Mouse (Mus musculus) ES-E14 (cell line): ENCODE data around the gene March5. TPM values are rescaled to one million over a fixed set of nuclear protein-coding genes. Genes with fewer than 3 reads are reported as not detected.

ENCODE experiments used
- DNase-seq: peaks from one replicate; pipeline ENCODE4 v3.0.0-alpha.2; 2013; ENCODE audit warnings: low read depth, low spot score
- H3K27ac ChIP-seq: 2 replicates; pipeline ENCODE4 v1.5.1; 2012; ENCODE audit warnings: low read depth, mild to moderate bottlenecking, low read length, moderate library complexity, mixed read lengths; ENCODE audit not compliant: poor library complexity, insufficient read depth, severe bottlenecking
- H3K36me3 ChIP-seq: 2 replicates; pipeline ENCODE4 v1.6.1; 2012; ENCODE audit warnings: mild to moderate bottlenecking, low read length, moderate library complexity, mixed read lengths; ENCODE audit not compliant: control insufficient read depth, poor library complexity, insufficient read depth, severe bottlenecking
- H3K4me1 ChIP-seq, 2 experiments: fragments of 150-350 bp in 1 of 2; sonication (generic) in 1 of 2; 2 replicates each; pipeline ENCODE4 v1.6.1; 2012; ENCODE audit warnings: low read length in 2 of 2, mild to moderate bottlenecking in 1 of 2, mixed read lengths in 1 of 2; ENCODE audit not compliant: control insufficient read depth in 2 of 2, insufficient read depth in 2 of 2, poor library complexity in 1 of 2
- H3K4me3 ChIP-seq, 2 experiments: fragments of 150-350 bp in 1 of 2; sonication (generic) in 1 of 2; 2 replicates each; pipeline ENCODE4 v1.5.1; 2012; ENCODE audit warnings: low read length in 2 of 2, low read depth in 1 of 2, mild to moderate bottlenecking in 1 of 2, mixed read lengths in 1 of 2; ENCODE audit not compliant: insufficient read depth in 1 of 2, poor library complexity in 1 of 2, severe bottlenecking in 1 of 2
- H3K9ac ChIP-seq: 2 replicates; pipeline ENCODE4 v1.6.1; 2012; ENCODE audit warnings: low read depth, mild to moderate bottlenecking, low read length, mixed read lengths; ENCODE audit not compliant: poor library complexity, insufficient read depth, severe bottlenecking
- H3K9me3 ChIP-seq: fragments of 150-350 bp; sonication (generic); 2 replicates; pipeline ENCODE4 v1.6.1; 2012; ENCODE audit warnings: low read depth, mild to moderate bottlenecking, low read length; ENCODE audit not compliant: control insufficient read depth, insufficient read depth
- CHD2 ChIP-seq: IDR thresholded peaks from 2 replicates; pipeline ENCODE4 v1.6.1; 2014; ENCODE audit warnings: mild to moderate bottlenecking, low read depth, low read length, inconsistent platforms
- HCFC1 ChIP-seq: IDR thresholded peaks from 2 replicates; pipeline ENCODE4 v1.6.1; 2012; ENCODE audit warnings: low read length, inconsistent platforms, borderline replicate concordance; ENCODE audit not compliant: insufficient read depth
- MAFK ChIP-seq: IDR thresholded peaks from 2 replicates; pipeline ENCODE4 v1.6.1; 2014; ENCODE audit warnings: mild to moderate bottlenecking, low read depth, low read length, inconsistent platforms; ENCODE audit not compliant: insufficient read depth
- ZC3H11A ChIP-seq: IDR thresholded peaks from 2 replicates; pipeline ENCODE4 v1.6.1; 2012; ENCODE audit warnings: low read depth, mild to moderate bottlenecking, inconsistent platforms, low read length, borderline replicate concordance
- ZNF384 ChIP-seq: IDR thresholded peaks from 2 replicates; pipeline ENCODE4 v1.6.1; 2012; ENCODE audit warnings: low read depth, low read length, inconsistent platforms
- in situ Hi-C, 2 experiments: fragments of 600-800 bp; cut with MboI; formaldehyde crosslinking; loops; one replicate each; pipeline ENCODE4 v1.15.1; 2025; ENCODE audit warnings: low sequenced_read_pairs in 2 of 2, inconsistent platforms in 1 of 2; ENCODE audit not compliant: unreplicated experiment in 2 of 2
- total RNA-seq: library from RNA; depleted of rRNA; stranded (reverse); fragments of 300-350 nt; gene quantifications from 2 replicates; pipeline ENCODE4 v1.2.3, GENCODE M21; 2012

March5 gene
- total RNA-seq, 1 experiment: 104 TPM

DNA sequence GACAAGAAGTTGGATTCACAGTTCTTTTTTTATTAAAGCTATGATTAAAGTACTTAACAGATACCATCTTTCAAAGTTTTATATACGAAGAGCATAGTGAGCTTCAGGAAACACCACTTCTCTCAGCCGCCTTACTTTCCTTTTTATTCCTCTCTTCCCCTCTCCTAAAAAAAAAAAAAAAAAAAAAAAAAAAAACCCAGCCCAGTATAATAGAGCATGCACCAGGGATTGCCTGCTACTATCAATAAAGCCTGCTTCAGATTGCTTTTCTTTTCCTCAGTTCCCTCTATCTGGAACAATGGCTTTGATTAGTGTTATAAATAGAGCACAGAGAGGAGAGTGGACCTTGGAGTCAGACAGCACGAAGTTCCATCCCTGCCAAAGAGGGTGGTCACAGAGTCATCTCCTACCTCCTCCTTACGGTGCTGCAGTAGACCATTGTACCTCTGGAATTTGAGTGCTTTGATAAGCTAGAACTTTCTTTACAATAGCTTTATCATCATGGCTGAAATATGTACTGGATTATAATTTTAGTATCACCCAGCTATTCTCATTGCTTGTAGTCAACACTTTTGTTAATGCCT, 30.4 kb upstream of the March5 start:
- DNase-seq: no peak
- Histone ChIP-seq H3K4me1 (0 out of 4 replicates have a peak, but pooled peaks cover 0 to 3% of the 10 kb centered on the region in 2 experiments), H3K9ac (no peak overlapping the region), H3K36me3 (no peaks in the 10 kb centered on the region), H3K4me3 (no peak overlapping the region), H3K27ac (no peak overlapping the region), H3K9me3 (no peaks in the 10 kb centered on the region)
- TF ChIP-seq MAFK: no peak
- TF ChIP-seq ZNF384: no peak
- no peak for TF ChIP-seq CHD2
- no peak for TF ChIP-seq HCFC1
- no peak for TF ChIP-seq ZC3H11A
- in situ Hi-C loops: no loop called here

DNA sequence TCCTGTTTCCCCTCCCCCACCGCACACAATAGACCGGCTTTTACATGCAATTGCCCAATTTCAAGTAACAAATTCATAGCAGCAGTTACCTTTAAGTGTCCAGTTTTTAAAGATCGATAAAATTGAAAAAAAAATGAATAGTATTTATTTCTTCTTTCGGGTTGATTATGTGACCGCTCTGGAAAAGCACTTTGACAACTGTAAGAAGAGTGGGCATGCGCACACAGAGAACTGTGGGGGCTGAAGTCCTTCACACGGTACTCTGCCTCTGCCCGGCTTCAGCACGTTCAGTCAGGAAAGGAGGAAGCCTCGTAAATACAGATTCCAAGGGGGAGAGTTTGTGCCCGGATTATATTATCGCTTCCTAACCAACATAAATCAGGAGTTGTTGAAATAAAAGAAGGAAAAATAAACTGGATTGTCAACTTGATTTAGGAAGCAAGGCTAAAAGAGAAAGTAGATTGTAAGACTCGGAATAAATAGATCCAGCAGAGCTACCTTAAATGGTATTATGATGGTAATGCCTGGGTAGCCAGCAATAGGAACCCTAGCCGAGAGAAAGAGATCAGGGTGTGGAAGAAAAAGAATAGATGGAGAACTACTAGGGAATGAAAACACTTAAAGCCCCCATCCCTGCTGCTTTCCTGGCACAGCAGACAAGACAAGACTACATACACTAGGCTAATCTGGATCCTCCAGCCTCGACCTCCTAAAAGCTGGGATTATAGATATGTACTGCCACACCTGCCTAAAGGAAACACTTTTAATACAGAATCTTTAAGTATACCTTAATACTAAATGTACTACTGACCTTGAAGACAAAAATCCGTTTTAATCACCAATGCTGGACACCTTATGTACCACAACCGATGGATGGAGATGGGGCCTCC, 29.3 kb upstream of the March5 start:
- TF ChIP-seq CHD2: 0 out of 2 replicates have a peak, but pooled peaks have one; percentile 2
- no peak for TF ChIP-seq ZNF384
- no peak for TF ChIP-seq ZC3H11A
- TF ChIP-seq MAFK: no peak
- 0 out of 2 replicates have a peak, but pooled peaks have one; percentile 56 for TF ChIP-seq HCFC1
- H3K4me3 ChIP-seq: peak overlapping the region in 1 of 2 experiments; percentile 11; a peak in 2 of 4 replicates
- H3K27ac ChIP-seq: no peak overlapping the region
- H3K9me3 ChIP-seq: no peaks in the 10 kb centered on the region
- peak; percentile 20 for DNase-seq
- in situ Hi-C loops: no loop called here
- H3K4me1 ChIP-seq: 0 out of 4 replicates have a peak, but pooled peaks cover 0 to 3% of the 10 kb centered on the region in 2 experiments
- H3K36me3 ChIP-seq: no peaks in the 10 kb centered on the region
- no peak overlapping the region for H3K9ac ChIP-seq

DNA sequence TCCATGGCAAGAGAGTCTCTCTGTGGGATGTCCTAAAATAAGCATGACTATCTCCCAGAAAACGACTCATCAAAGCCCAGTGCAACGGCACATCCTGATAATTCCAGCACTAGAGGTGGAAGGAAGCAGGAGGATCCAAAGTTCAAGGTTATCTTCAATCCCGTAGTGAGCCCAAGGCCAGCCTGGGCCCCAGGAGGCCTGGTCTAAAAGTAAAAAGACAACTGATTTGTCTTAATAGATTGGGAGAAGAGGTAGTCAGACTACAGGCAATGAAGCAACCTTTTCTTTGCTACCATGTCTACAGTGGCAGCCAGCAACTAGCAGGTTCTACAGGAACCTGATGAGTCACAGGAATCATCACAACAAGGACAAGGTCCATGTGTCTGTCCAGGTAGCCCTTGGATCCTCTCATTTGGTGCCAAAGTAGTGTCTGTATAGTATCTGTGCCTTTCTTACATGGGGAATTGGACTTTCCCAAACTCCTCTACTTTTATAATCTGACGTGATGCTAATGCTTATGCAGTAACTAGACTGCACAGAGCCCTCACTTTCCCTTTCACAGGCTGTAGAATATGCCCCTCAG, 18.9 kb upstream of the March5 start:
- TF ChIP-seq MAFK: no peak
- Histone ChIP-seq H3K36me3 (no peaks in the 10 kb centered on the region), H3K9ac (no peak overlapping the region), H3K9me3 (no peaks in the 10 kb centered on the region), H3K4me1 (no peaks in the 10 kb centered on the region), H3K27ac (no peak overlapping the region), H3K4me3 (no peak overlapping the region)
- in situ Hi-C loops: no loop called here
- DNase-seq: no peak

DNA sequence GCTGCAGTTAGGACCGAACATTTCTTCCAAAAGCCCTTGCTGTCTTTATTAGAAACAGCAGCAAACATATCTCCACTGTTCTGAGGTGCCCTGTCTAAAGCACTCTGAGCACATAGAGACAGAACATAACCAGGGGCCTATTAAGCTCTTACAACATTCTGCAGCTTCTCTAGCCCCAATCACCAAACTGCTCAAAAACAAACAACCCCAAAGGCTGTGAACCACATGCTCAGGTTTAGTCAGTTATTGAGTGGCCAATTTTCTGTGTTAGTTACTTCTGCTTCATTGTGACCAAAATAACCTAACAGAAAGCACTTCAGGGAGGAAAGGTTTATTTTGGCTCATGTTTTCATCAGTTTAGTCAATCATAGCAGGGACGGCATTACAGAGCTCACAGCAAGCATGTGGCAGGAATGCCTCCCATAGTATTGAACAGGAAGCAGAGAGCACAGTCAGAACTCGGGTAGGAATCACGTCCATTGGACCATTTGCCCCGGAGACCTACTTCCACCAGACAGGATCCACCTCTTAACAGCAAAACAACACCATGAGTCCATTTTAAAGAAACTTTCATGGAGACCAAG, 14.8 kb upstream of the March5 start:
- H3K4me1 ChIP-seq: no peaks in the 10 kb centered on the region
- no peak overlapping the region for H3K4me3 ChIP-seq
- TF ChIP-seq CHD2 (no peak), ZC3H11A (no peak), HCFC1 (no peak), ZNF384 (no peak), MAFK (no peak)
- in situ Hi-C loops: no loop called here
- no peaks in the 10 kb centered on the region for H3K36me3 ChIP-seq
- no peaks in the 10 kb centered on the region for H3K9me3 ChIP-seq
- no peak overlapping the region for H3K9ac ChIP-seq
- H3K27ac ChIP-seq: no peak overlapping the region
- DNase-seq: no peak
